Mouse (Mus musculus): ENCODE data around the gene Olfr998.
A peak's percentile ranks its signal among the peaks of the same experiment; 100 is the strongest.
"Not testable (repeated sequence)": the region's sequence is repeated elsewhere in the genome, so short reads cannot be mapped to it uniquely, and the experiment has no call there.

Olfr998 gene

GRCm38 (mm10) chr2:85588648-85589047, at the start of gene Olfr998:
TSS of gene Olfr998 (plus strand) at chr2:85588948.
- not testable (repeated sequence) for DNase-seq (ENCODE audit: low read depth, low spot score)

- no peak for DNase-seq (ENCODE audit: low read depth, low spot score)
Measured at GRCm38 (mm10) chr2:85554806-85555205, 33.9 kb upstream of the Olfr998 start.

- DNase-seq (ENCODE audit: low read depth, low spot score): no peak
Measured at GRCm38 (mm10) chr2:85560226-85560625, 28.5 kb upstream of the Olfr998 start.

GRCm38 (mm10) chr2:85561187-85561586, 27.6 kb upstream of the Olfr998 start:
- DNase-seq (ENCODE audit: low read depth, low spot score): peak; percentile 1

GRCm38 (mm10) chr2:85578915-85579314, 9.8 kb upstream of the Olfr998 start, which contains the start of gene Olfr996:
TSS of gene Olfr996 (plus strand) at chr2:85579215.
- DNase-seq (ENCODE audit: low read depth, low spot score): no peak

GRCm38 (mm10) chr2:85611803-85612202, 23.1 kb downstream of the Olfr998 start, which contains the start of gene Olfr1000:
TSS of gene Olfr1000 (minus strand) at chr2:85611903.
- no peak for DNase-seq (ENCODE audit: low read depth, low spot score)

Measured in skeletal muscle tissue, adult 2 months (tissue).